Mouse (Mus musculus): ENCODE measurements at regions not wholly inside any gene's neighbourhood (a gene's known extent, or its start where the extent isn't known, plus 50 kb on each side); places are given as distances from the start of the nearest gene placed in this dataset.

DNA sequence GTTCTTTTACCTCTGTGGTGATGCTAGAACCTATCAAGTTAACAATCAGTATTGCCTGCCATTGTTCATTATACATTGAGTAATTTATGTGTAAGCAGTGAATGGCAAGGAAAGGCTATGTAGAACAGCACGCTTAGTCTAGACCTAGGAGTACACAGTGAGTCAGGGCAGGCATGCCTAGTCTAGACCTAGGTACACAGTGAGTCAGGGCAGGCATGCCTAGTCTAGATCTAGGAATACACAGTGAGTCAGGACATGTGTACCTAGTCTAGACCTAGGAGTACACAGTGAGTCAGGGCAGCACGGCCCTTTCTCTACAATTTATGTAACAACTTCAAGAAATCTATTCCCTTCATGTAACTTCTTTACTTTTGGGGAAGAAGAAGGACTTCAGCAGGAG is 347.2 kb downstream of the Tmem232 start:
- Histone ChIP-seq H3ac (ENCODE audit: control insufficient read depth, insufficient read length) (no peak overlapping the region), H3K36me3 (ENCODE audit: control insufficient read depth, insufficient read depth) (no peaks in the 10 kb centered on the region), H3K27me3 (ENCODE audit: control insufficient read depth, insufficient read depth, insufficient read length) (no peaks in the 10 kb centered on the region), H3K4me3 (no peak overlapping the region), H3K4me2 (ENCODE audit: low read depth) (no peak overlapping the region), H3K79me2 (ENCODE audit: control insufficient read depth, insufficient read depth) (no peaks in the 10 kb centered on the region)
- TF ChIP-seq POLR2A (IDR thresholded peaks at IDR 0.05; ENCODE audit: insufficient read length, low read depth) (no peak), MYOG (IDR thresholded peaks at IDR 0.05; ENCODE audit: control insufficient read depth in 1 of 3, insufficient read depth in 1 of 3, insufficient read length in 2 of 3, low read depth in 2 of 3) (no peak), USF1 (IDR thresholded peaks at IDR 0.05; ENCODE audit: low read depth) (no peak), MAX (IDR thresholded peaks at IDR 0.05; ENCODE audit: low read depth) (no peak), SRF (IDR thresholded peaks at IDR 0.05; ENCODE audit: control insufficient read depth, insufficient read length, low read depth) (no peak), POLR2AphosphoS2 (IDR thresholded peaks at IDR 0.05; ENCODE audit: insufficient read length, low read depth) (no peak), TCF12 (IDR thresholded peaks at IDR 0.05; ENCODE audit: insufficient read depth, poor library complexity, severe bottlenecking) (no peak), TCF3 (IDR thresholded peaks at IDR 0.05; ENCODE audit: insufficient read length, low read depth) (no peak), REST (IDR thresholded peaks at IDR 0.05; ENCODE audit: insufficient read depth, insufficient read length) (no peak), CEBPB (IDR thresholded peaks at IDR 0.05; ENCODE audit: insufficient read depth, poor library complexity, severe bottlenecking) (no peak), MYOD1 (IDR thresholded peaks at IDR 0.05; ENCODE audit: control insufficient read depth in 1 of 3, insufficient read length in 2 of 3, low read depth in 2 of 3) (no peak), E2F4 (IDR thresholded peaks at IDR 0.05; ENCODE audit: insufficient read depth) (no peak)

DNA sequence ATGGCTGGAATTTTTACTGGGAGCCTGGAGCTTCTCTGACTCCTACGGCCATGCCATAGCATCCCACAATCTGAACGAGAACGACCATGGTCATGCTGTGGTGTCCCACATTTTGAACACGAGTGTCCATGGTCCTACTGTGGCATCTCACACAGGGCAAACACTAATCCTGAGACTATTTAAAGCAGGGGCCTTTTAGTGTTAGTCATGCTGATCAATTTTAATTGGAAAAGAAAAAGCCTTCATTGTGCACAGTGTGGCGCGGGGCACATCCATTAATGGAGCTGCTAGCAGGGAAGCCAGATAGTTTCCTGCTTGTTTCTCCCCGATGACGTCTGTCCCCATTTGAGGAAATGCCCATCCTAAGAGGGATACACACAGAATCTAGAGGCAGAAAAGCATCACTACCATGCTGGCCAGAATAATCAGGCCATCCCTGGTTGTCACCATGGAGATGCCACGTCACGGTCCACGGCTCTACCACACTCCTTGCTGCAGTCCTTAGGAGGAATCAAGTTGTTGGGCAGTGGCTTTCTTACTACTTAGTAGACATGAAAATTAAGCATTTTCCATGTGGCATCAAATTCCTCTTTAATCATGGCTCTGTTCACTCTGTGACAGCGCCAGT is 348.0 kb downstream of the Tmem232 start:
- Histone ChIP-seq H3K4me2 (ENCODE audit: low read depth) (no peak overlapping the region), H3K4me3 (no peak overlapping the region), H3K79me2 (ENCODE audit: control insufficient read depth, insufficient read depth) (no peaks in the 10 kb centered on the region), H3K36me3 (ENCODE audit: control insufficient read depth, insufficient read depth) (no peaks in the 10 kb centered on the region), H3ac (ENCODE audit: control insufficient read depth, insufficient read length) (no peak overlapping the region), H3K27me3 (ENCODE audit: control insufficient read depth, insufficient read depth, insufficient read length) (no peaks in the 10 kb centered on the region)
- no peak for TF ChIP-seq MAX (IDR thresholded peaks at IDR 0.05; ENCODE audit: low read depth)
- TF ChIP-seq REST (IDR thresholded peaks at IDR 0.05; ENCODE audit: insufficient read depth, insufficient read length) = no peak
- no peak for TF ChIP-seq E2F4 (IDR thresholded peaks at IDR 0.05; ENCODE audit: insufficient read depth)
- no peak for TF ChIP-seq POLR2A (IDR thresholded peaks at IDR 0.05; ENCODE audit: insufficient read length, low read depth)
- no peak for TF ChIP-seq MYOD1 (IDR thresholded peaks at IDR 0.05; ENCODE audit: control insufficient read depth in 1 of 3, insufficient read length in 2 of 3, low read depth in 2 of 3)
- TF ChIP-seq POLR2AphosphoS2 (IDR thresholded peaks at IDR 0.05; ENCODE audit: insufficient read length, low read depth) = no peak
- no peak for TF ChIP-seq MYOG (IDR thresholded peaks at IDR 0.05; ENCODE audit: control insufficient read depth in 1 of 3, insufficient read depth in 1 of 3, insufficient read length in 2 of 3, low read depth in 2 of 3)
- no peak for TF ChIP-seq TCF3 (IDR thresholded peaks at IDR 0.05; ENCODE audit: insufficient read length, low read depth)

DNA sequence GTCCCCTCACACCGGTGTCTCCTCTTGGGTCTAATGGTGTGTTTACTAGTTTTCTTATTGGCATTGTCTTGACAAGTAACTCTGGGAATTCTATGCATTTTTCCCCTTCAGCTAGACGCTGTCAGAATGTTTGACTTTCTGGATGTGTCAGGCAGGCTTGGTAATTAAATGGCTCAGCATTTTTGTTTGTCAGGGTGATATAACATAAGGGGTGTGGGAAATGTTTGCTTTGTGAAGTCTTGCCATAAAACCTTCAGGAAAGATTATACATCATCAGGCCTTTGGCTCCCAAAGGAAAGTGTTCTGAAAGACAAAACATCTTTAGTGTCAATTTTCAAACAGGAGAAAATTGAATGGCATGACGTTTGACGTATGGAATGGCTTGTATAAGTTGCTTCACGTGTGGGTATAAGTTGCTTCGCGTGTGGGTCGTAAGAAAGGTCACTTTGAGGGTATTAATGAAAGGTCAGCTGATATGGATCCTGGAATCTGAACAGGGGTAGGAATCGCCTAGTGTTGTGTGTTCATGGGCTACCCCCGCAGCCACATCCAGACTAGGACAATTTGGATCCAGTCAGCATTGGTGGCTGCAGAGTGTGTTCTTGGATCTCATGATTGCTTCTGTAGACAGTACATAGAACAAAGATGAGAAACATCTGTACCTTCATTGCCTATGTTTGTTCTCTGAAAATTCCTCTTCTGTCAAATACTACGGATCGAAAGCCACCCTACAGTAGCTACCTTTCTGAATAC is 349.6 kb downstream of the Tmem232 start:
- Histone ChIP-seq H3ac (ENCODE audit: control insufficient read depth, insufficient read length) (no peak overlapping the region), H3K79me2 (ENCODE audit: control insufficient read depth, insufficient read depth) (no peaks in the 10 kb centered on the region), H3K27me3 (ENCODE audit: control insufficient read depth, insufficient read depth, insufficient read length) (no peaks in the 10 kb centered on the region), H3K4me3 (no peak overlapping the region), H3K4me2 (ENCODE audit: low read depth) (no peak overlapping the region), H3K36me3 (ENCODE audit: control insufficient read depth, insufficient read depth) (no peaks in the 10 kb centered on the region)
- TF ChIP-seq MYOD1 (IDR thresholded peaks at IDR 0.05; ENCODE audit: control insufficient read depth in 1 of 3, insufficient read length in 2 of 3, low read depth in 2 of 3) (no peak), TCF3 (IDR thresholded peaks at IDR 0.05; ENCODE audit: insufficient read length, low read depth) (no peak), REST (IDR thresholded peaks at IDR 0.05; ENCODE audit: insufficient read depth, insufficient read length) (no peak), E2F4 (IDR thresholded peaks at IDR 0.05; ENCODE audit: insufficient read depth) (no peak), MAX (IDR thresholded peaks at IDR 0.05; ENCODE audit: low read depth) (no peak), POLR2AphosphoS2 (IDR thresholded peaks at IDR 0.05; ENCODE audit: insufficient read length, low read depth) (no peak), TCF12 (IDR thresholded peaks at IDR 0.05; ENCODE audit: insufficient read depth, poor library complexity, severe bottlenecking) (no peak), MYOG (IDR thresholded peaks at IDR 0.05; ENCODE audit: control insufficient read depth in 1 of 3, insufficient read depth in 1 of 3, insufficient read length in 2 of 3, low read depth in 2 of 3) (no peak), POLR2A (IDR thresholded peaks at IDR 0.05; ENCODE audit: insufficient read length, low read depth) (no peak), USF1 (IDR thresholded peaks at IDR 0.05; ENCODE audit: low read depth) (no peak), CEBPB (IDR thresholded peaks at IDR 0.05; ENCODE audit: insufficient read depth, poor library complexity, severe bottlenecking) (no peak), SRF (IDR thresholded peaks at IDR 0.05; ENCODE audit: control insufficient read depth, insufficient read length, low read depth) (no peak)

DNA sequence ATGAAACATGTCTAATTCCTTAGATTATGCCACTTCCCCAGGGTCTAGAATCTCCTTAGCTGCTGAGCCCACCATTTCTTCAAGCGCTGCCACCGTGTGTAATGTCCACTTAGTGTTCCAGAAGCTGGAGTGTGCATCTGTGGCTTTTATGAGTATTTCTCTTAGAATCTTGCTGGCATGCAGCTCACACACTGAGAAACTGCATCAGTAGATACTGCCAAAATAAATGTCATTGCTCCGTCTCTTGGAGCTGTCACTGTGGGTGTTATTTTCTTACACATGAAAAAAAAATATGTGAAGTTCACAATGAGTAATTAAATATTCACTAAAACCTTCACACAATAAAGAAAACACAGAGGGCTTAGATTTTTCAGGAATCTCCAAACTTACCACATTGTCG is 345.3 kb upstream of the 4930583I09Rik start:
- no peak overlapping the region for H3ac ChIP-seq (ENCODE audit: control insufficient read depth, insufficient read length)
- H3K79me2 ChIP-seq (ENCODE audit: control insufficient read depth, insufficient read depth) = no peaks in the 10 kb centered on the region
- no peak overlapping the region for H3K4me2 ChIP-seq (ENCODE audit: low read depth)
- no peaks in the 10 kb centered on the region for H3K27me3 ChIP-seq (ENCODE audit: control insufficient read depth, insufficient read depth, insufficient read length)
- no peaks in the 10 kb centered on the region for H3K36me3 ChIP-seq (ENCODE audit: control insufficient read depth, insufficient read depth)
- no peak overlapping the region for H3K4me3 ChIP-seq
- no peak for TF ChIP-seq TCF12 (IDR thresholded peaks at IDR 0.05; ENCODE audit: insufficient read depth, poor library complexity, severe bottlenecking)
- TF ChIP-seq E2F4 (IDR thresholded peaks at IDR 0.05; ENCODE audit: insufficient read depth) = no peak
- no peak for TF ChIP-seq SRF (IDR thresholded peaks at IDR 0.05; ENCODE audit: control insufficient read depth, insufficient read length, low read depth)
- TF ChIP-seq MYOD1 (IDR thresholded peaks at IDR 0.05; ENCODE audit: control insufficient read depth in 1 of 3, insufficient read length in 2 of 3, low read depth in 2 of 3) = no peak
- no peak for TF ChIP-seq CEBPB (IDR thresholded peaks at IDR 0.05; ENCODE audit: insufficient read depth, poor library complexity, severe bottlenecking)
- no peak for TF ChIP-seq MYOG (IDR thresholded peaks at IDR 0.05; ENCODE audit: control insufficient read depth in 1 of 3, insufficient read depth in 1 of 3, insufficient read length in 2 of 3, low read depth in 2 of 3)
- TF ChIP-seq USF1 (IDR thresholded peaks at IDR 0.05; ENCODE audit: low read depth) = no peak
- TF ChIP-seq MAX (IDR thresholded peaks at IDR 0.05; ENCODE audit: low read depth) = no peak
- no peak for TF ChIP-seq POLR2AphosphoS2 (IDR thresholded peaks at IDR 0.05; ENCODE audit: insufficient read length, low read depth)
- TF ChIP-seq POLR2A (IDR thresholded peaks at IDR 0.05; ENCODE audit: insufficient read length, low read depth) = no peak
- TF ChIP-seq REST (IDR thresholded peaks at IDR 0.05; ENCODE audit: insufficient read depth, insufficient read length) = no peak
- TF ChIP-seq TCF3 (IDR thresholded peaks at IDR 0.05; ENCODE audit: insufficient read length, low read depth) = no peak

Data from myocyte (in vitro differentiated cells).